Mouse (Mus musculus): ENCODE data around the gene Zbtb42.

Zbtb42 gene

GRCm38 (mm10) chr12:112661851-112662250, 16.8 kb upstream of the Zbtb42 start:
- DNase-seq (ENCODE audit: low spot score) = no peak

DNA sequence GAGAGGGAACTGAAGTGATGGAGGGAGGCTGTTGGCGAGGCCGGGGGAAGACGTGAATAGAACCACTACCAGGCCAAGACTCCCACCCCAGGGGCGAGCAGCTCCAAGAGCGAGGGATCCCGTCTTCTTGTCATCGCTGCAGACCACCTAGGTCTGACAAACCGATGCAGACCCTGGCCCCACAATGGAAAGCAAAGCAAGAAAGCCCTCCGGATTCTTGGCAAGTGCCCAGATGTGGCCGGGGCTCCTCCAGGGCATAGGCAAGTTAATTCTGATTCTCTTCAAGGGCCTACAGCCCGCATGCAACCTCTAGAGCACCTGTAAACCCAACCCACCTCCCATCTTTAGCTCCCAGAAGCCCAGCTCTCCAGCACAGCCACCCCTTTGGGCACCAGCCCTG, 15.3 kb upstream of the Zbtb42 start:
- no peak for DNase-seq (ENCODE audit: low spot score)

DNA sequence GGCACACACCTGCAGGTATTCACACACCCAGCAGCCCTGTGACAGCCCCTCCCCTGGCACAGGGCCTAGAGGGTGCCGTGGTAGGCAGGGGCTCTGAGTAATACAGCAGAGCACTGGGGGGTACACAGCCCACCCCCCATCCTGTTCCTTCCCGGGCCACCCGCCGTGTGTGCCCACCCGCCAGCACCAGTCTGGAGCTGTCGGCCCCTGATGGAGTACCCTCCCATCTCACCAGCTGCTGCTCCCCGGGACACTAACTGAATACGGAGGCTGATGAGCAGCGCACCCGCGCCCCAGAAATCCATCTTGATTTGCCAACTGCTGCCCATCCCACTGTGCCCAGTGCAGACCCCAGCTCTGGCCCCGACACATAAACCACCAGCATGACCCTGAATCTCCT, 14.9 kb upstream of the Zbtb42 start:
- no peak for DNase-seq (ENCODE audit: low spot score)

DNA sequence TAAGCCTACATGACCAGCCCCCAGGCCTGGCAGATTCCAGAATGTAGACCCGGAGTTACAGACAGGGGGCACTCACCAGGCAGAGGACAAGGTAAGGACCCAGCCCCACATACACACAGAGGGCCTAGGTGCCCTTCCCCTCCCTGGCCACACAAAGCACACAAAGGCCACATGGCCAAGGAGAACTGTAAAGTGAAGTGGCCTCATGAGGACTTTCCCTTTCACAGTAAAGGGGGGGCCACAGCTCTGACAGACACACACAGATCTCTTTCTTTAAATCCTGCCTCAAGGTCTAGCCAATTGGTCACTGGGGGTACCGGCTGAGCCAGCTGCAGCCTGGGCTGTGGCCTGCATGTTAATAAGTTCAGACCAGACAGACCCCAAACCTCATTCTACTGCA, 14.5 kb upstream of the Zbtb42 start:
- no peak for DNase-seq (ENCODE audit: low spot score)

DNA sequence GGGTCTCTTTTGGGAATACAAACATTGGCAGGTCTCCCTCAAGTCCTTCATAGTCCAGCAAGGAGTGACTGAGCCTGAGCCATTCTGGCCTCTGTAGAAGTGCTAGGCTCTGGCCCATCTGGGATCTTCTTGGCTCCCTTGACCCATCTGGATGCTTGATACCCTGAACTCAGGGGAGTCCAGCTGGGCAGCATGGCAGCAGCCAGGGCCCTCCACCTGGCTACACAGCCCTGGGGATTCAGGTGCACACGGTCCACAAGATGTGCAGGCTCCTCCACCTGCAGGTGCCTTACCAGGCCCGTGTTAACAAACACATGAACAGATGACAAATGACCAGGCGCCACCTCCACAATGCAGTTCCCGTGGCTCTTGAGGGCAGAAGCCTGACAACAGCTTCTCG, 14.0 kb upstream of the Zbtb42 start:
- DNase-seq (ENCODE audit: low spot score) = no peak

DNA sequence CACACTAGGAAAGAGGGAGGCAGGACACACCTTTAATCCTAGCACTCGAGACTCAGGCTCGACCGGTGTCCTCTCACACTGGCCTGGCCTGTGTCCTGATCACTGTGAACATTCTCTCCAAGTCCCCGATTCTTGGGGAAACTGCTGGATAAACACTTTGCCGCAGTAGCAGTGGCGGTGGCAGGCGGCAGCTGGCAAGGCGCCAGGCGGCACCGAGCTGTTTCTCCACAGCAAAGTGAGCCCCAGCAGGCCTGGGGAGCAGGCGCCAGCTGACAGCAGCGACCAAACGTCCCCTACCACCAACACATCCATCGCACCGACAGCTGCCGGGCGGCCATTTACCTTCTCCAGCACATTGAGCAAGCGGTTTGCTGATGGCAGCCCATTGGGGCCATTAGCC, 13.2 kb upstream of the Zbtb42 start:
- DNase-seq (ENCODE audit: low spot score) = no peak

DNA sequence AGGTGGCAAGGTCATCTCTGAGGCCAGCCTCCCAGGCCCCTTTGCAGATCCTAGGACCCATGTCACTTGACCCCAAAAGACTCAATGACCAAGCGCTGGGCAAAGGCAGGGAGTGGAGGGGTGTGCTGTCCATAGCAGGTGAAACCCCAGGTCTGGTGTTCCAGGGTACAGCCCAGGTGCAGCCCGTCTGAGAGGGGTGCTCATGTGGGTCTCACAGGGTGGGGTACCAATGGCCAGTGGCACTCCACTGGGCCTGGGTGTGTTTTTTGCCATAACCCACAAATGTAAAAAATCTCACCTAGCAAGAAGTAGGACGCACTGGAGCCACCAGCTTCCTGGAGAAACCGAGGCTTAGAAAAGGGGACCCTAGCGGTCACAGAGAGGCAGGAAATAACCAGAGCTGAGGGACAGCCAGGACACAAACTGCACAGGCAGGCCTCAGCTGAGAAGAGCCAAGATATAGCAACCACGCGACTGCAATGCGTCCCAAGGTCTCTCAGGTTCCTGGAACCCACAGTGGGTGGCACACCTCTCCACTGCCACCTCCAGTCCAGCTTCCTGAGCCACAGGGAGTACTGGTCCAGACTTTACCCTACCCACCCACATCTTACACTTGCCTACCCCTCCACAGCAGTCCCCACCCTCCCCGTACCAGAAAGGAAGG, 12.6 kb upstream of the Zbtb42 start:
- no peak for DNase-seq (ENCODE audit: low spot score)

GRCm38 (mm10) chr12:112667619-112668297, 10.9 kb upstream of the Zbtb42 start:
- no peak for DNase-seq (ENCODE audit: low spot score)

GRCm38 (mm10) chr12:112670718-112671393, 7.8 kb upstream of the Zbtb42 start:
- no peak for DNase-seq (ENCODE audit: low spot score)

DNA sequence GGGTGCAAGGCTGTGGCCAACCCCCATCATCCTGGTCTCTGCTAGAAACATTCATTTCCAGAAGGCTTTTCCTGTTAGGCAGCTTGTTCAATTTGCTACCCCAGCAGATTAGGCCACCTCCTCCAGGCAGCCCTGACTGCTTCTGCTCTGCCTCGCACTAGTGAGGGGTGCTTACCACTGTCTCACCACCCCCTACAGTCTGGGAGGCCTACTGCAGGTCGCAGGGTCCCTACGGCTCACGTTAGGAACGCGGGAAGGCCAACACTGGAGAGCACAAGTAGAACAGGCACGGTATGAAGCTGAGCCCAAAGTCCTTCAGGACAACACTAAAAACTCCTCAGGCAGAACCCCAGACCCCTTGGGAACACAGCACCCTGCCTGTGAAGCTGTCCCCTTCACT, 6.7 kb upstream of the Zbtb42 start:
- DNase-seq (ENCODE audit: low spot score) = no peak

GRCm38 (mm10) chr12:112672744-112673575, 5.7 kb upstream of the Zbtb42 start:
- no peak for DNase-seq (ENCODE audit: low spot score)

DNA sequence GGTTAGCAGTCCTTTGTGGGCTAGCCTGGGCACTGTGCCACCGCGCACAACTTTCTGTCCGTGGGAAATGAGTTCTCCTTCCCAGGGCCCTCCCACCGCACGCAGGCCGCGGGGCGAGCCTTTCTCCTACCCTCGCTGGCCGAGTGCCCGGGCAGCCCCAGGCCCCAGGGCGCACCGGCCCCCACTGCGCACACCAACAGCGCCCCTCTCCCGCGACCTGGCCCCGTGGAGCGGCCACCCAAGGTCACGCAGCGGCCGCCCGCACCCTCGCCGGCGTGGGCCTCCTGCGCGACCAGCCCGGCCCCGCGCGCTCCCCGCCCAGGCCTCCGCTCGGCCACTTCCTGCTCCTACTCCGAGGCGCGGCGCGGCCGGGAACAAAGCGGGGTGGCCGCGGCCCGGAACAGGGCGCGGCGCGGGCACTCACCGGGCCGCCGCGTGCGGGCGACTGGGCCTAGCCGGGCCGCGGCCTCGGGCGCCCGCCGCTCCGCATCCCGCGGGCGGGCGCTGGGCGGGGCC, 5.0 kb upstream of the Zbtb42 start:
- DNase-seq (ENCODE audit: low spot score) = no peak

DNA sequence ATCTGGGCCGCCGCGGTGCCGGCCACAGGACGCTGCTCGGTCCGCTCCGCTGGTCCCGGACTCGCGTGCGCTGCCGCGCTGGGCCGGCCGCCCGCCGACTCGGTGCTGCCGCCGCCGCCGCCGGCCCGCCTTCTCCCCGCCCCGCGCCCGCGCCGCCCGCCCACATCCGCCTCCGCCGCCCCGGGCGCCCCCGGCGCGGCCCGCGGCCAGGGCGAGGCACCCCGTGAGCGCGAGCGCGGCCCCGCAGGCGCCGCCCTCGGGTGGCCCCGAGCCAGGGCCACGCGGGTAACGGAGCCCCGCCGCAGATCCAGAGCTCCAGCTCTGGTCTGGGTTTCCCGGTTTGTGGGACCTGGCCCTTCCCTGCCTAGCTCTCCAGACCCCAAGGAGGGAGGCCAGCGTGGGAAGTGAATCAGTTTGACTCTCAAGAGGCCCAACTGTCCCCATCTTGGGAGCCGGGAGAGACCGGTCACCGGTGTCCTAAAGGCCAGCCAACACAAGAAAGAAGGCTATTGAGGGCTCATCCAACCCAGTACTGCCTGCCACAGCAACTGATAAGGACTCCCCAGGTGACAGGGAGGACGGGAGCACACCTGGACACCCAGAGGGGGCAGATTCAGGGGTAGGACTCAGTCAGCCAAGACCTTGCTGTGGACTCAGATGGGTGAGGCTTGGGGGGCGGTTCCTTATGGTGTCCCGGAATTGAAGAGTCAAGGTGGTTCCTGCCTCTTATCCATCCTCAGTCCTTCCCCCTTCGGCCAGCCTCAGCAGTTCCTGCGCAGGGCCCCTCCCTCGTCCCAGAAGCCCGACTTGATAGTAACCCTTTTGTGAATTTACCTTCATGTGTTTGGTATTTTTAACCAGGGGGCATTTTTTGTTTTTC, 4.3 kb upstream of the Zbtb42 start, which contains the start of gene Akt1:
Gene Akt1 (minus strand): TSS at position 753 of the 880 bp plus-strand sequence.
- no peak for DNase-seq (ENCODE audit: low spot score)

GRCm38 (mm10) chr12:112675245-112676035, 3.2 kb upstream of the Zbtb42 start:
- DNase-seq (ENCODE audit: low spot score) = no peak

DNA sequence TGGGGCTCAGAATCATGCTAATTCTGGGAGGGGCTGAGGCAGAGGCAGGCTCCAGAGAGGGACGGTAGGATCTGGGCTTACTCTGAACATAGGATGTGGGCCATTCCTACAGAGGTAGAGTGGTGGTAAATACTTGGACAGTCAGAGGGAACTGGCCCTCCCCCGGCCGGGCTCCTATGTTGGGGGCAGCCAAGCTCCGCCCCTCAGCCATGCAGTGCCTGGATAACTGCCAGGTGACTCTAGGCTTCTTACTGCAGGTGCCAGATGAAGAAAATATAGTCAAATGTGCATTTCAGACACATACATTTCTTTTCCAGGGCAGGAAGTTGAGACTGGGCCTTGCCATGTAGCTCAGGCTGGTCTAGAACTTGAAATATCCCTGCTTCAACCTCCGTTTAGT, 1.6 kb upstream of the Zbtb42 start:
- no peak for DNase-seq (ENCODE audit: low spot score)

DNA sequence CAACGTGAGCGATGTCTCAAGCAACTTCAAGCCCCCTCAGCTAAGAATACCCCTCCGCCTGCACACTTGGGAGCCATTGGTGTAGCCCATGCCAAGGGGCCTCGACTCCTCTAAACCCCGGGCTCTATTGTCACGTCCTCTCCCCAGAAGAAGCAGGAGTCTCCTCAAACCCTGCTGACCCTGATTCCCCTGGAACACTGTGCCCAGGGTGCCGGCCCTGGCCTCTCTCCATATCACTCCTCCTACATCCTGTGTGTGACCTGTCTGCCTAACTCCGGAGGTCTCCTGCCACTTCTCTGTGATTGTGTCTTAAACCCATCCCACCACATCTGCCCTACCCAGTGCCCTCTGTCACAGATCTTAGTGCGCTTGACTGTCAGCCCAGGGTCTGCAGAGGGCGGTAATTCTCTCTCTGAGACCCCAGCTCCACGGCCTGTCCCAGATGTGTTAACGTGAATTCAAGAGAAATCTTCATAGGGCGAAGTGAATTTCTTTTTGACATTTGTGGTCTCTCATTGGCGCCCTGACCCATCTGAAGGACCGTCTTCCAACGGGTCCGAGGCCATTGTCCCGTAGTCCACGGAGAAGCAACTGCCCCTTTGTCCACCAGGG, 579 bp upstream of the Zbtb42 start:
- no peak for DNase-seq (ENCODE audit: low spot score)

DNA sequence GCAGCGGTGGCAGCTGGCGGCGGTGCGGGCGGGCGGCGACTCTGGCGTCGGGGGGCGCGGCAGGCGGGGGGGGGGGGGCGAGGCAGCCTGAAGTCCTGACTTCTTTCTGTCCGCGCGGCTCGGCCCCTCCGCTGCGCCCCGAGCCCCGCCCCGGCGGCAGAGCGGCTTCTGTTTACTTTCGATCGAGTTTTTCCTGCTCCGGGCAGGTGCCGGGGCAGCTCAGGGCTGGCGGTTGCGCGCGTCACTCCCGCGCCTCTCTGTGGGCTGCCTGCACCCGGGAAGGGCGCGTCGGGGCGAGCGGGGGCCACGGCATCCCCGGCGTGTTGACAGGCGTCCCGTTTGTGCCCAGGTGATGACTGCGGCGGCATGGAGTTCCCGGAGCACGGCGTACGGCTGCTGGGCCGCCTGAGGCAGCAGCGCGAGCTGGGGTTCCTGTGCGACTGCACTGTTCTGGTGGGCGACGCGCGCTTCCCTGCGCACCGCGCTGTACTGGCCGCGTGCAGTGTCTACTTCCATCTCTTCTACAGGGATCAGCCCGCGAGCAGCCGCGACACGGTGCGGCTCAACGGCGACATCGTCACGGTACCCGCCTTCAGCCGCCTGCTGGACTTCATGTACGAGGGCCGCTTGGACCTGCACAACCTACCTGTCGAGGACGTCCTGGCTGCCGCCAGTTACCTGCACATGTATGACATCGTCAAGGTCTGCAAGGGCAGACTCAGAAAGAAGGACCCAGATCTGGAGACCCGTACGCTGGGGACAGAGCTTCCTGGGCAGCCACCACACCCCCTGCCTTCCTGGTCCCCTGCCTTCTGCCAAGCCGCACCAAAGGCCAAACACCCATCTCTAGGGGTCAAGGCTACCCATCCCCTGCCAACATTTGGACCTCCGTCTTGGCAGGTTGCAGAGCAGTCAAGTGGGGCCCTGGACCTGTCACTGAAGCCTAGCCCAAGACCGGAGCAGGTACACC, 684 bp downstream of the Zbtb42 start:
- DNase-seq (ENCODE audit: low spot score) = peak; percentile 48

- no peak for DNase-seq (ENCODE audit: low spot score)
Observed at GRCm38 (mm10) chr12:112683351-112683750, 4.7 kb downstream of the Zbtb42 start.

GRCm38 (mm10) chr12:112688458-112688857, 9.8 kb downstream of the Zbtb42 start:
- DNase-seq (ENCODE audit: low spot score) = no peak

Data from urinary bladder, postnatal 10 days (tissue).